Mouse (Mus musculus) intestine, postnatal 0 days (tissue): ENCODE measurements around the gene Tex14. TPM values are rescaled to one million over a fixed set of nuclear protein-coding genes. Genes with fewer than 3 reads are reported as not detected.

Source experiments
- ATAC-seq: fragments of 200-750 bp; cut with Nextera tagmentation; 2 replicates; pipeline ENCODE4 v1.8.0; 2017; ENCODE audit warnings: mild to moderate bottlenecking, moderate TSS enrichment, moderate library complexity
- H3K27ac ChIP-seq: fragments of 300-500 bp; sonication (generic); 2 replicates; pipeline ENCODE4 v1.5.1; 2014; ENCODE audit warnings: mild to moderate bottlenecking, low read depth, low read length, moderate library complexity
- H3K27me3 ChIP-seq: fragments of 300-500 bp; sonication (generic); replicated peaks from 2 replicates; pipeline ENCODE4 v1.6.1; 2014; ENCODE audit warnings: low read length, mixed read lengths; ENCODE audit not compliant: control insufficient read depth, insufficient read depth
- H3K36me3 ChIP-seq: fragments of 300-500 bp; sonication (generic); 2 replicates; pipeline ENCODE4 v1.6.1; 2014; ENCODE audit warnings: mild to moderate bottlenecking, moderate library complexity; ENCODE audit not compliant: control insufficient read depth, insufficient read depth
- H3K4me1 ChIP-seq: fragments of 300-500 bp; sonication (generic); replicated peaks from 2 replicates; pipeline ENCODE4 v1.6.1; 2014; ENCODE audit warnings: antibody characterized with exemption, low read length, mixed read lengths; ENCODE audit not compliant: control insufficient read depth, insufficient read depth
- H3K4me2 ChIP-seq: fragments of 300-500 bp; sonication (generic); replicated peaks from 2 replicates; pipeline ENCODE4 v1.6.1; 2014; ENCODE audit warnings: low read depth, mild to moderate bottlenecking, moderate library complexity
- H3K4me3 ChIP-seq: fragments of 300-500 bp; sonication (generic); 2 replicates; pipeline ENCODE4 v1.5.1; 2014; ENCODE audit warnings: low read depth, low read length
- H3K9ac ChIP-seq: fragments of 300-500 bp; sonication (generic); 2 replicates; pipeline ENCODE4 v1.6.1; 2014; ENCODE audit warnings: mild to moderate bottlenecking, low read depth, low read length
- H3K9me3 ChIP-seq: fragments of 300-500 bp; sonication (generic); 2 replicates; pipeline ENCODE4 v1.6.1; 2016; ENCODE audit warnings: mixed run types; ENCODE audit not compliant: control insufficient read depth
- CTCF ChIP-seq: sonication (generic); IDR thresholded peaks from 2 replicates; pipeline ENCODE4 v1.5.1; 2016; ENCODE audit warnings: low read depth, mild to moderate bottlenecking, control low read depth, antibody characterized with exemption, moderate library complexity
- WGBS: fragments of 180-500 bp; shearing (Covaris S2); extraction: QIAGEN DNeasy Blood & Tissue Kit; methylation state at CpG from one replicate; pipeline ENCODE4 v1.1.7; 2014; 5-methylcytosine and 5-hydroxymethylcytosine counted together
- polyA plus RNA-seq: library from polyadenylated mRNA; unstranded; fragments of >200 nt; fragmentation: Nextera tagmentation; extraction: Ambion mirVana; gene quantifications from 2 replicates; pipeline ENCODE4 v1.2.1, GENCODE M21; 2015

Tex14 gene
- polyA plus RNA-seq, 1 experiment from 2014 or later: 1.8 TPM

DNA sequence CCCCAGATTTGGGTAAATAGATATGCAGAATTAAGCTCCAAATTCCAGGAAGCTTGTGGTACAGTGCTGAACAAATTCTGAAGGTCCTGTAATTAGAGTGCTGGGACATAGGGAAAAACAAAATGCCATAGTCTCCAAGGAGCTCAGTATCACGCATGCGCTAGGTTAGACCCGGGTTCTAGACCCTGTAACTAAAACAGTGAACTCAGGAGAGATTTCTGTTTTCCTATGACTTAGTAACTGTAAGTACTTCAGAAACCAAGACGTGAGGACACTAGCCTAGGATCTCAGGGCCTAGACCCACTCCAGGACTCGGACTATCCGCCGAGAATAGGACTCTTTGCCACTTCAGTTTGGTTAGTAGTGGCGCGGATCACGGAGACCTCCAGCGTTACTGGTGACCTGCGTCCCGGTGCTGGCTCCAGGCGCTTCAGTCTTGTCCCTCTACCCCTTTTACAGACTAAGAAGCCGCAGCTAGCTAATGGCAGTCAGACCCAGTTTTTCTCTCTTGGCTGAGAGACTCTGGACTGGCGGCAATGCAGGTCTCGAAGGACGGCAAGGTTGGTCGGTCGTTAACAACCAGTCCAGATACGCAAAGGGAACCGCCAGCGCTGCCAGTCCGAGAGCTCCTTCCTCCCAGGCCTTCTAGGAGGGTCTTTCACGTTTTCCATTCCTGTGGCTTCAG, 186.1 kb downstream of the Tex14 start:
- no peak for ATAC-seq
- WGBS: 2% methylated on average over 25 of the region's 25 CpGs
- H3K4me3 ChIP-seq: peak overlapping the region; percentile 73

DNA sequence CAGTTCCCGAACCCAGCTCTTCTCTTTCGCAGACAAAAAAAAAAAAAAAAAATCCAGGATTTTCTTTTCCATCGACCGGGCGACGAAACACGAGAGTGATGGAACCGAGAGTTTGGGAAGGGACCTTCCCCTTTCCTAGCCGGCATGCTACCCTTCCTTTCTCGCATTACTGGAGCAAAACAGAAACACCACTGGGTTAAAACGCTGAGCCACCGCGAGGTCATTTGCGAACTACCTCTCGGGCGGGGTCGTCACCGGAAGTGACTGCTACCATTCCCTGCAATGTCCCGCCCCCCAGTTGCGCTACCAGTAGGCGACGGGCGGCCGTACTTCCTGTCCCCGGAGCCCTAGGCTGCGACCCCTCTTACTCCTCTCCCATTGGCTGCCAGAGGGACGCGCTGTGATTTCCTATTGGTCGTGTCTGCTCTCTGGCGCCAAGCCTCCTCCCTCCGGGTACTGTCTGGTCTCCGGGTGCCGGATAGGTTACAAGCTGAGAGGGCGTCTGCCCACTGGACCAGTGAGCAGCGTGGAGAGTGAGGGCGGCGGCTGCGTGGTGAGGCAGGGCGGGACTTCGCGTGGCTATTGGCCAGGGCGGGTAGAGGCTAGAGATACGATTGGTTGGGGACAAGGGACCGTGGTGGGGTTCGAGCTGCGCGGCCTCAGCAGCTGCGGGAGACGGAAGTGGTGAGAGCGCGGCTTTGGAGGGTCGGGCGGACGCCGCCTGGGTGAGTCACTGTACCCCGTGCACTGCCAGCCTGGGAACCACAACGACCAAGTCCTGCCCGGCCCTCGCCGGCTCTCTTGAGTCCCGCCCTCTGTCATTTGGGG, 186.9 kb downstream of the Tex14 start, which contains the start of gene Mtmr4:
Mtmr4 (plus strand) TSS at position 637 of the 828 bp plus-strand sequence.
- Histone ChIP-seq H3K4me2 (peak within 1 kb of the TSS; percentile 92), H3K9me3 (no peaks in the 10 kb centered on the region), H3K9ac (peak within 1 kb of the TSS; percentile 76), H3K27me3 (no peaks in the 10 kb centered on the region), H3K4me3 (peak within 1 kb of the TSS; percentile 73), H3K36me3 (0 out of 2 replicates have a peak, but pooled peaks cover 6% of the 10 kb centered on the region), H3K4me1 (peaks cover 6% of the 10 kb centered on the region; the same call in 1 of the 2 replicates), H3K27ac (peak within 1 kb of the TSS; percentile 92)
- no peak for TF ChIP-seq CTCF
- ATAC-seq: peak; percentile 98
- WGBS: under 1% methylated on average over 61 of the region's 61 CpGs

More for the DNA sequence above, 186.1 kb downstream of the Tex14 start:
- peak overlapping the region; percentile 92 for H3K27ac ChIP-seq
- no peak for TF ChIP-seq CTCF
- H3K9me3 ChIP-seq: no peaks in the 10 kb centered on the region
- H3K4me2 ChIP-seq: peak overlapping the region; percentile 92
- H3K36me3 ChIP-seq: no peaks in the 10 kb centered on the region
- H3K4me1 ChIP-seq: peaks cover 4% of the 10 kb centered on the region; the same call in 1 of the 2 replicates
- H3K27me3 ChIP-seq: no peaks in the 10 kb centered on the region
- peak overlapping the region; percentile 76 for H3K9ac ChIP-seq

GRCm38 (mm10) chr11:87592354-87592695, 187.5 kb downstream of the Tex14 start:
- H3K27me3 ChIP-seq: no peaks in the 10 kb centered on the region
- TF ChIP-seq CTCF: peak; percentile 53
- peaks cover 6% of the 10 kb centered on the region; the same call in 1 of the 2 replicates for H3K4me1 ChIP-seq
- WGBS: 0% methylated on average over 15 of the region's 15 CpGs
- H3K4me2 ChIP-seq: peak overlapping the region; percentile 92
- peak overlapping the region; percentile 92 for H3K27ac ChIP-seq
- no peaks in the 10 kb centered on the region for H3K9me3 ChIP-seq
- no peak for ATAC-seq
- H3K36me3 ChIP-seq: peaks cover 11% of the 10 kb centered on the region
- peak overlapping the region; percentile 73 for H3K4me3 ChIP-seq
- H3K9ac ChIP-seq: peak overlapping the region; percentile 53

DNA sequence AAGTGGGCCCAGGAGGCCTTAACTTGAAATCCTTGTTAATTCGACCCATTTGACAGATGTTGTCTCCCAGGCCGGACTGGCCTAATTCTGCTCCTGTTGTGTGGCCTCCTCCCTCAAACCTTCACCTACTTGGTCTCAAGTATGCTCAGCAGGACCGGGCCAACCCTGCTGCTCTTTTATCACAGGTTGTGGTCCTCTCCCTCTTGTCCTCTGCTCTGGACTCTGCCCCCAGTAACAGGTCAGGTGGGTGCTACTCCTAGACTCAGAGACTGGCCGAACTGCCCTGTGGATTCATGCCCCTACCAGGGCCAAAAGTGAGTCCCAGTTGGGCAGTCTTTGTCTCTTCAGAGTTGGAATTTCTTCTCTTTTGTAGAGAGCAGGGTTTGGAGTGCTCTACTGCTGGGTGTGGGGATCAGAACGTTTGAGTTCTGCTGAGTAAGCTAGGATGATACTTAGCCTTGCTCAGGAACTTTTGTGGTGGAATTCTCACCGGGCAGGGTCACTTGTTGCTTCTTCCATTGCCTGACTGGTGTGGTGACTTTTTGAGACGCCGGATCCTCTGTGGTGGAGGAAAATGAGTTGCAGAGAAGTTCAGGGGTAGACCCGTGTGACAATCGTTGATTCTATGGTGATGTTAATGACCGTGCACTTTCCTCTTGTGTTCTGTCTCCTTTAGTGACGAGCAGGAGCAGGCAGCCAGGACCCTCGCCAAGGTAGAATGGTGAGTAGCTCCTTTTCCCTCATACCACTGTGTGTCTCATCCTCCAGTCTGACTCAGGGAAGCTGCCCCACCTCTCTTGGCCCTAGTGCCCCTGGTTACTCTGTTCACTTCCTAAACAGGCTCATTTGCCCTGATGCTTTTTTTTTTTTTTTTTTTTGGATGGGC, 188.1 kb downstream of the Tex14 start:
- peak overlapping the region; percentile 53 for H3K9ac ChIP-seq
- peak overlapping the region; percentile 92 for H3K27ac ChIP-seq
- H3K4me2 ChIP-seq: peak overlapping the region; percentile 92
- peaks cover 17% of the 10 kb centered on the region for H3K36me3 ChIP-seq
- no peaks in the 10 kb centered on the region for H3K9me3 ChIP-seq
- peak overlapping the region; percentile 73 for H3K4me3 ChIP-seq
- WGBS: 25% methylated on average over 13 of the region's 13 CpGs
- H3K4me1 ChIP-seq: peaks cover 6% of the 10 kb centered on the region; the same call in 1 of the 2 replicates
- H3K27me3 ChIP-seq: no peaks in the 10 kb centered on the region
- no peak for ATAC-seq
- no peak for TF ChIP-seq CTCF

DNA sequence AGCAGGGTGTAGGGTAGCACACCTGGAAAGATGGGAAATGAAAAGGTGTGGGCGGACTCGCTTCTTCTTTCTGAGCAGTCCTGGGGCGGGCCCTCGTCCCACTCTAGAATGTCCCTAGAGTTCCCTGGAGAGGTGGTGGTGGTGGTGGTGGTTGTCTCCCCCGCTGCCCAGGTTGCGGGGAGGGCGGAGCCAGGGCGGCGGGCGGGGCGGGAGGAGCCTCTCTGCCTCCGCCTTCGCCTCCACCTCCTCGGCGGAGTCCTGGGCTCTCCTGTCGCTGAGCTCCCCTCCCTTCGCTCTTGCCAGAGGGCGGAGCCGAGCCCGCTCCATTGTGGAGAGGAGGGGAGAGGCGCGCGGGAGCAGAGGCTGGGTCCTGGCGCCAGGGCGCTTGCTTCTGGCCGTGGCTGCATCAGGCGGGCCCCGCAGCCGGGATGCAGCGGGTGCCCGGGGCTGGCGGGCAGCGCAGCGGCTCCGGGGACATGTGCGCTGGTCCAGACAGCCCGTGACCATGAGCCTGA, 190.5 kb downstream of the Tex14 start:
- H3K4me1 ChIP-seq: peaks cover 8% of the 10 kb centered on the region; the same call in 1 of the 2 replicates
- WGBS: 1% methylated on average over 34 of the region's 37 CpGs
- H3K4me2 ChIP-seq: peak overlapping the region; percentile 92
- H3K27me3 ChIP-seq: no peaks in the 10 kb centered on the region
- peaks cover 42% of the 10 kb centered on the region for H3K36me3 ChIP-seq
- peak; percentile 15; the same call in 1 of the 2 replicates for ATAC-seq
- H3K4me3 ChIP-seq: peak overlapping the region; percentile 58
- H3K9me3 ChIP-seq: no peaks in the 10 kb centered on the region
- peak overlapping the region; percentile 47 for H3K9ac ChIP-seq
- H3K27ac ChIP-seq: peak overlapping the region; percentile 62
- 0 out of 2 replicates have a peak, but pooled peaks have one; percentile 23 for TF ChIP-seq CTCF
